Mouse (Mus musculus) liver, adult 2 months (tissue): ENCODE measurements around the gene Spry1.

Source experiments
- CTCF ChIP-seq: fragments of 200-500 bp; IDR thresholded peaks from 2 replicates; pipeline ENCODE4 v1.5.1; 2011; ENCODE audit warnings: low read depth, low read length, control low read depth
- POLR2A ChIP-seq: fragments of 200-500 bp; IDR thresholded peaks from 2 replicates; pipeline ENCODE4 v1.6.1; 2011; ENCODE audit warnings: low read length, control low read depth; ENCODE audit not compliant: insufficient read depth; ENCODE audit errors: extremely low read depth

DNA sequence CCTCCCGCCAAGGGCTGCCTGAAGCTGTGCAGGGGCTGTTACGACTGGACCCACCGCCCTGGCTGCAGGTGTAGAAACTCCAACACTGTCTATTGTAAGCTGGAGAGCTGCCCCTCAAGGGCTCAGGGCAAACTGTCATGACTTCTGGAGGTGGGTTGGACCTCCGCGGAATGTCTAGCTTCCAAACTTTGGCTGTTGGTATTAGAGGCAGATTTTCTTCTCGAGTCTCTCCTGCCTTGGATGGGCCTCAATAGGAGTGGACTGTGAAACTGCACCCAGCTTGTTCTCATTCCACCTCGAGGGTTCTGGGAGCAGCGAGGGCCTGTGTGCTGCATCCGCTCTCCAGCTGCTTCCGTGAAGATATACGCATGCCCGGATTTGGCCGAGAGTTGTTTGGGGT is 3.7 kb downstream of the Spry1 start:
- TF ChIP-seq CTCF (no peak), POLR2A (no peak)
